Mouse (Mus musculus) heart, embryonic 14.5 days (tissue): ENCODE data around the gene Olfr1298. TPM values are rescaled to one million over a fixed set of nuclear protein-coding genes. Genes with fewer than 3 reads are reported as not detected.

ENCODE experiments used
- ATAC-seq: fragments of 200-750 bp; cut with Nextera tagmentation; 2 replicates; pipeline ENCODE4 v1.8.0; 2017; ENCODE audit warnings: low read depth, moderate TSS enrichment; ENCODE audit not compliant: insufficient number of reproducible peaks, insufficient read depth, low FRiP score
- H3K27ac ChIP-seq, 2 experiments: fragments of 200-500 bp in 1 of 2; fragments of 300-500 bp in 1 of 2; sonication (generic) in 1 of 2; replicated peaks in 1 of 2; 2 replicates each; pipeline ENCODE4 v1.5.1; 2012 to 2014; ENCODE audit warnings: low read depth in 2 of 2, low read length in 2 of 2, control low read depth in 1 of 2, mild to moderate bottlenecking in 1 of 2, mixed read lengths in 1 of 2; ENCODE audit not compliant: control insufficient read depth in 1 of 2, insufficient read depth in 1 of 2
- H3K27me3 ChIP-seq: fragments of 300-500 bp; sonication (generic); 2 replicates; pipeline ENCODE4 v1.6.1; 2014; ENCODE audit warnings: mild to moderate bottlenecking, low read length, control low read depth; ENCODE audit not compliant: control insufficient read depth, insufficient read depth
- H3K36me3 ChIP-seq: fragments of 300-500 bp; sonication (generic); 2 replicates; pipeline ENCODE4 v1.6.1; 2014; ENCODE audit warnings: mild to moderate bottlenecking, control low read depth, low read length, mixed read lengths; ENCODE audit not compliant: control insufficient read depth, insufficient read depth
- H3K4me1 ChIP-seq, 2 experiments: fragments of 200-500 bp in 1 of 2; fragments of 300-500 bp in 1 of 2; sonication (generic) in 1 of 2; 2 replicates each; pipeline ENCODE4 v1.6.1; 2012 to 2014; ENCODE audit warnings: low read length in 2 of 2, control low read depth in 1 of 2, mixed read lengths in 1 of 2; ENCODE audit not compliant: control insufficient read depth in 2 of 2, insufficient read depth in 2 of 2
- H3K4me2 ChIP-seq: fragments of 300-500 bp; sonication (generic); 2 replicates; pipeline ENCODE4 v1.6.1; 2014; ENCODE audit warnings: mild to moderate bottlenecking, low read length
- H3K4me3 ChIP-seq, 2 experiments: fragments of 200-500 bp in 1 of 2; fragments of 300-500 bp in 1 of 2; sonication (generic) in 1 of 2; 2 replicates each; pipeline ENCODE4 v1.5.1; 2012 to 2014; ENCODE audit warnings: low read length in 2 of 2, mild to moderate bottlenecking in 2 of 2, control low read depth in 1 of 2, low read depth in 1 of 2, moderate library complexity in 1 of 2; ENCODE audit not compliant: control insufficient read depth in 1 of 2, insufficient read depth in 1 of 2
- H3K9ac ChIP-seq: fragments of 300-500 bp; sonication (generic); 2 replicates; pipeline ENCODE4 v1.6.1; 2014; ENCODE audit warnings: mild to moderate bottlenecking, low read length
- H3K9me3 ChIP-seq: fragments of 300-500 bp; sonication (generic); 2 replicates; pipeline ENCODE4 v1.6.1; 2016; ENCODE audit warnings: low read length, control low read depth; ENCODE audit not compliant: control insufficient read depth
- WGBS: fragments of 180-500 bp; shearing (Covaris S2); extraction: QIAGEN DNeasy Blood & Tissue Kit; methylation state at CpG from one replicate; pipeline ENCODE4 v1.1.7; 2014; 5-methylcytosine and 5-hydroxymethylcytosine counted together
- polyA plus RNA-seq: library from polyadenylated mRNA; unstranded; fragments of >200 nt; fragmentation: Nextera tagmentation; extraction: Ambion mirVana; gene quantifications from 2 replicates; pipeline ENCODE4 v1.2.1, GENCODE M21; 2014

Gene Olfr1298
- polyA plus RNA-seq: not detected in 2 replicates

- WGBS: 62% methylated on average over 1 of the region's 1 CpGs
- no peaks in the 10 kb centered on the region for H3K36me3 ChIP-seq
- no peaks in the 10 kb centered on the region for H3K4me1 ChIP-seq
- no peaks in the 10 kb centered on the region for H3K27me3 ChIP-seq
- no peak within 1 kb of the TSS for H3K9ac ChIP-seq
- no peak within 1 kb of the TSS for H3K27ac ChIP-seq
- ATAC-seq: no peak
- H3K9me3 ChIP-seq: no peaks in the 10 kb centered on the region
- H3K4me3 ChIP-seq: no peak within 1 kb of the TSS
- H3K4me2 ChIP-seq: no peak within 1 kb of the TSS
Observed at GRCm38 (mm10) chr2:111649101-111649500, at the start of gene Olfr1298. TSS of gene Olfr1298 (minus strand) at chr2:111649201.

GRCm38 (mm10) chr2:111661119-111661518 lies 12.1 kb upstream of the Olfr1298 start, which contains the start of gene Olfr1299:
TSS of gene Olfr1299 (plus strand) at chr2:111661419.
- no peak within 1 kb of the TSS for H3K9ac ChIP-seq
- H3K9me3 ChIP-seq: no peaks in the 10 kb centered on the region
- no peaks in the 10 kb centered on the region for H3K4me1 ChIP-seq
- H3K4me2 ChIP-seq: no peak within 1 kb of the TSS
- H3K27ac ChIP-seq: no peak within 1 kb of the TSS
- 62% methylated on average over 4 of the region's 4 CpGs for WGBS
- H3K4me3 ChIP-seq: no peak within 1 kb of the TSS
- ATAC-seq: no peak
- no peaks in the 10 kb centered on the region for H3K36me3 ChIP-seq
- H3K27me3 ChIP-seq: no peaks in the 10 kb centered on the region

DNA sequence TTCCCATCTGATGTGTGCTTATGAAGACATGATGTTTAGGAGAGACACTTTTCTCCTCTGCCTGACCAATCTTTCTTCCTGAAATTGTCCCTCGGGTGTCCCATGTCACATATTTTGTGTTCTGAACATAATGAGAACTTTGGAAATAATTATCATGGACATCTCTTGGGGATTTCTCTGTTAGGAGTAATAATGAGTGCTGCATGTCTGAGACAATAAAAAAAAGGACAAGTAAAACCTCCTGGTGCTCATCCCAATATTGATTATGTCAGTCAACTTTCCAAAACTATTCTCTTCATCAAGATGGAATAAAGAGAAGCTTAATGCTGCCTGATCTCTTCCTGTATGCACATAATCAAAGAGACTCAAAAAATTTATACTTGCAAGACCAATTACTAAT lies 22.6 kb downstream of the Olfr1298 start, which contains the start of gene Olfr1297:
Gene Olfr1297 (minus strand): TSS at position 101 of the 400 bp plus-strand sequence.
- Histone ChIP-seq H3K9ac (no peak within 1 kb of the TSS), H3K4me3 (no peak within 1 kb of the TSS), H3K9me3 (no peaks in the 10 kb centered on the region; the same call in 1 of the 2 replicates), H3K27ac (no peak within 1 kb of the TSS), H3K27me3 (no peaks in the 10 kb centered on the region), H3K4me1 (no peaks in the 10 kb centered on the region), H3K4me2 (no peak within 1 kb of the TSS), H3K36me3 (no peaks in the 10 kb centered on the region)
- WGBS: 58% methylated on average over 1 of the region's 1 CpGs
- ATAC-seq: no peak

Other genes starting within 250 kb of the Olfr1298 start
- gene Olfr1286, start 226.1 kb downstream of the Olfr1298 start, polyA plus RNA-seq: not detected in 2 replicates
- gene Olfr1287, start 200.1 kb downstream of the Olfr1298 start, polyA plus RNA-seq: not detected in 2 replicates
- not detected in 2 replicates for gene Olfr1288, start 175.1 kb downstream of the Olfr1298 start, polyA plus RNA-seq
- not detected in 2 replicates for gene Olfr1289, start 168.4 kb downstream of the Olfr1298 start, polyA plus RNA-seq
- gene Olfr1290, start 155.4 kb downstream of the Olfr1298 start, polyA plus RNA-seq: not detected in 2 replicates
- gene Olfr1291-ps1, start 152.0 kb downstream of the Olfr1298 start, polyA plus RNA-seq: not detected in 2 replicates
- gene Olfr1293-ps, start 124.0 kb downstream of the Olfr1298 start, polyA plus RNA-seq: not detected in 2 replicates
- not detected in 2 replicates for gene Olfr1294, start 108.9 kb downstream of the Olfr1298 start, polyA plus RNA-seq
- not detected in 2 replicates for gene Olfr1295, start 79.5 kb downstream of the Olfr1298 start, polyA plus RNA-seq
- gene Olfr1297, start 22.7 kb downstream of the Olfr1298 start, polyA plus RNA-seq: not detected in 2 replicates
- not detected in 2 replicates for gene Olfr1299, start 12.2 kb upstream of the Olfr1298 start, polyA plus RNA-seq
- gene Olfr1301, start 101.8 kb upstream of the Olfr1298 start, polyA plus RNA-seq: not detected in 2 replicates
- not detected in 2 replicates for gene Olfr1302, start 128.2 kb upstream of the Olfr1298 start, polyA plus RNA-seq
- gene Olfr1303, start 171.1 kb upstream of the Olfr1298 start, polyA plus RNA-seq: not detected in 2 replicates
- gene Olfr1305, start 227.9 kb upstream of the Olfr1298 start, polyA plus RNA-seq: not detected in 2 replicates